Mouse (Mus musculus): ENCODE data around the gene Esrp2.

- TF ChIP-seq CTCF (IDR thresholded peaks at IDR 0.05; ENCODE audit: control insufficient read depth, insufficient read depth, insufficient read length) (no peak), MYOG (IDR thresholded peaks at IDR 0.05; ENCODE audit: control insufficient read depth, extremely low read depth, insufficient read length) (no peak), CEBPB (IDR thresholded peaks at IDR 0.05; ENCODE audit: low read depth) (no peak), MAX (IDR thresholded peaks at IDR 0.05) (no peak)
Measured at GRCm38 (mm10) chr8:106152876-106153275, 16.1 kb upstream of the Esrp2 start.
